Mouse (Mus musculus) adrenal gland, adult 2 months (tissue): ENCODE results near the gene Pinlyp. TPM values are rescaled to one million over a fixed set of nuclear protein-coding genes. Genes with fewer than 3 reads are reported as not detected.

Source experiments
- DNase-seq: peaks from one replicate; pipeline ENCODE4 v3.0.0; 2021
- long read RNA-seq: library from polyadenylated mRNA; stranded (forward); transcript quantifications from one replicate; pipeline ENCODE4 v2.0.0, GENCODE M21; 2021
- polyA plus RNA-seq: library from polyadenylated mRNA; depleted of rRNA; stranded (reverse); fragments of >200 nt; gene quantifications from 2 replicates; pipeline ENCODE4 v1.2.3, GENCODE M21; 2012; rRNA removed
- total RNA-seq, 2 experiments: library from RNA; stranded (reverse); gene quantifications; 2 replicates each; pipeline ENCODE4 v1.2.3; 2021

The Pinlyp gene
- total RNA-seq: not detected
- polyA plus RNA-seq: not detected in 2 replicates
- long read RNA-seq: 0 reads

GRCm38 (mm10) chr7:24546068-24546614, at the start of gene Pinlyp, which contains the start of gene Xrcc1:
Gene Pinlyp, minus strand, starts transcription at chr7:24546118.
Gene Xrcc1, plus strand, starts transcription at chr7:24546289.
- DNase-seq: no peak

- DNase-seq: no peak
Observed at GRCm38 (mm10) chr7:24595464-24595863, 49.5 kb upstream of the Pinlyp start.

GRCm38 (mm10) chr7:24594309-24594803, 48.4 kb upstream of the Pinlyp start:
- DNase-seq: no peak

- DNase-seq: peak; percentile 90
Observed at GRCm38 (mm10) chr7:24593621-24594308, 47.8 kb upstream of the Pinlyp start.

GRCm38 (mm10) chr7:24592781-24593180, 46.9 kb upstream of the Pinlyp start:
- no peak for DNase-seq

GRCm38 (mm10) chr7:24592163-24592562, 46.2 kb upstream of the Pinlyp start:
- no peak for DNase-seq

GRCm38 (mm10) chr7:24591735-24592134, 45.8 kb upstream of the Pinlyp start:
- no peak for DNase-seq

GRCm38 (mm10) chr7:24588336-24588735, 42.4 kb upstream of the Pinlyp start:
- DNase-seq: peak; percentile 78

GRCm38 (mm10) chr7:24587330-24588105, 41.6 kb upstream of the Pinlyp start, which contains the start of the genes Ethe1 and Zfp575:
Gene Ethe1, plus strand, starts transcription at chr7:24587543.
Gene Zfp575, minus strand, starts transcription at chr7:24587641.
- no peak for DNase-seq

GRCm38 (mm10) chr7:24586828-24587227, 40.9 kb upstream of the Pinlyp start:
- no peak for DNase-seq

- no peak for DNase-seq
Observed at GRCm38 (mm10) chr7:24585995-24586394, 40.1 kb upstream of the Pinlyp start.

GRCm38 (mm10) chr7:24584876-24585275, 39.0 kb upstream of the Pinlyp start:
- DNase-seq: peak; percentile 61

- DNase-seq: no peak
Observed at GRCm38 (mm10) chr7:24577811-24578210, 31.9 kb upstream of the Pinlyp start.

GRCm38 (mm10) chr7:24574224-24574796, 28.4 kb upstream of the Pinlyp start:
- DNase-seq: peak; percentile 50

- no peak for DNase-seq
Observed at GRCm38 (mm10) chr7:24572455-24572854, 26.5 kb upstream of the Pinlyp start.

- DNase-seq: no peak
Observed at GRCm38 (mm10) chr7:24571071-24571470, 25.2 kb upstream of the Pinlyp start.

- no peak for DNase-seq
Observed at GRCm38 (mm10) chr7:24568512-24568911, 22.6 kb upstream of the Pinlyp start.

- no peak for DNase-seq
Observed at GRCm38 (mm10) chr7:24566206-24566605, 20.3 kb upstream of the Pinlyp start.

- DNase-seq: no peak
Observed at GRCm38 (mm10) chr7:24565627-24566026, 19.7 kb upstream of the Pinlyp start.

GRCm38 (mm10) chr7:24564607-24565265, 18.8 kb upstream of the Pinlyp start:
- peak; percentile 66 for DNase-seq

- DNase-seq: no peak
Observed at GRCm38 (mm10) chr7:24563837-24564206, 17.9 kb upstream of the Pinlyp start.
